Mouse (Mus musculus): Measurements from ENCODE around the gene Slc4a3. TPM values are rescaled to one million over a fixed set of nuclear protein-coding genes. Genes with fewer than 3 reads are reported as not detected.
A peak's percentile ranks its signal among the peaks of the same experiment; 100 is the strongest.

Slc4a3 gene
- polyA plus RNA-seq, 1 experiment from 2014 or later, result 12.0 TPM

- Histone ChIP-seq H3K36me3 (ENCODE audit: control insufficient read depth, insufficient read depth, low read length) (no peaks in the 10 kb centered on the region), H3K27ac (replicated peaks; ENCODE audit: low read depth, low read length) (no peak overlapping the region), H3K9ac (ENCODE audit: low read depth, low read length) (no peak overlapping the region), H3K27me3 (replicated peaks; ENCODE audit: control insufficient read depth, insufficient read depth, low read length) (no peaks in the 10 kb centered on the region), H3K4me2 (ENCODE audit: low read depth, low read length) (no peak overlapping the region), H3K9me3 (ENCODE audit: control insufficient read depth, low read length) (no peaks in the 10 kb centered on the region), H3K4me3 (ENCODE audit: low read depth, low read length) (no peak overlapping the region), H3K4me1 (ENCODE audit: control insufficient read depth, insufficient read depth, low read length) (no peaks in the 10 kb centered on the region)
- ATAC-seq (ENCODE audit: low read depth) (no peak), DNase-seq (ENCODE audit: low spot score) (no peak)
- WGBS, result 87% methylated on average over 7 of the region's 7 CpGs
These were observed 27.6 kb downstream of the Slc4a3 start for GRCm38 (mm10) chr1:75573715-75574114.

GRCm38 (mm10) chr1:75574476-75575310 lies 28.6 kb downstream of the Slc4a3 start:
- 79% methylated on average over 17 of the region's 17 CpGs for WGBS
- Histone ChIP-seq H3K9ac (ENCODE audit: low read depth, low read length) (no peak overlapping the region), H3K4me2 (ENCODE audit: low read depth, low read length) (no peak overlapping the region), H3K9me3 (ENCODE audit: control insufficient read depth, low read length) (no peaks in the 10 kb centered on the region), H3K4me1 (ENCODE audit: control insufficient read depth, insufficient read depth, low read length) (no peaks in the 10 kb centered on the region), H3K36me3 (ENCODE audit: control insufficient read depth, insufficient read depth, low read length) (no peaks in the 10 kb centered on the region), H3K4me3 (ENCODE audit: low read depth, low read length) (no peak overlapping the region), H3K27me3 (replicated peaks; ENCODE audit: control insufficient read depth, insufficient read depth, low read length) (no peaks in the 10 kb centered on the region), H3K27ac (replicated peaks; ENCODE audit: low read depth, low read length) (no peak overlapping the region)
- DNase-seq (ENCODE audit: low spot score) (no peak), ATAC-seq (ENCODE audit: low read depth) (no peak)

- H3K9ac ChIP-seq (ENCODE audit: low read depth, low read length), result no peak overlapping the region
- WGBS, result 18% methylated on average over 7 of the region's 7 CpGs
- H3K27me3 ChIP-seq (replicated peaks; ENCODE audit: control insufficient read depth, insufficient read depth, low read length), result no peaks in the 10 kb centered on the region
- ATAC-seq (ENCODE audit: low read depth) (no peak), DNase-seq (ENCODE audit: low spot score) (peak; percentile 51)
- no peak overlapping the region for H3K4me3 ChIP-seq (ENCODE audit: low read depth, low read length)
- peaks cover 6% of the 10 kb centered on the region; the same call in 1 of the 2 replicates for H3K4me1 ChIP-seq (ENCODE audit: control insufficient read depth, insufficient read depth, low read length)
- no peak overlapping the region for H3K27ac ChIP-seq (replicated peaks; ENCODE audit: low read depth, low read length)
- H3K4me2 ChIP-seq (ENCODE audit: low read depth, low read length), result 0 out of 2 replicates have a peak overlapping the region, but pooled peaks have one; percentile 4
- no peaks in the 10 kb centered on the region for H3K36me3 ChIP-seq (ENCODE audit: control insufficient read depth, insufficient read depth, low read length)
- H3K9me3 ChIP-seq (ENCODE audit: control insufficient read depth, low read length), result no peaks in the 10 kb centered on the region
These were observed 36.0 kb downstream of the Slc4a3 start for GRCm38 (mm10) chr1:75581936-75582624.

GRCm38 (mm10) chr1:75582625-75582956 lies 36.5 kb downstream of the Slc4a3 start:
- Histone ChIP-seq H3K9ac (ENCODE audit: low read depth, low read length) (no peak overlapping the region), H3K4me3 (ENCODE audit: low read depth, low read length) (no peak overlapping the region), H3K4me1 (ENCODE audit: control insufficient read depth, insufficient read depth, low read length) (peaks cover 6% of the 10 kb centered on the region; the same call in 1 of the 2 replicates), H3K27ac (replicated peaks; ENCODE audit: low read depth, low read length) (no peak overlapping the region), H3K4me2 (ENCODE audit: low read depth, low read length) (no peak overlapping the region), H3K27me3 (replicated peaks; ENCODE audit: control insufficient read depth, insufficient read depth, low read length) (no peaks in the 10 kb centered on the region), H3K9me3 (ENCODE audit: control insufficient read depth, low read length) (no peaks in the 10 kb centered on the region), H3K36me3 (ENCODE audit: control insufficient read depth, insufficient read depth, low read length) (no peaks in the 10 kb centered on the region)
- WGBS, result 70% methylated on average over 5 of the region's 5 CpGs
- DNase-seq (ENCODE audit: low spot score) (no peak), ATAC-seq (ENCODE audit: low read depth) (no peak)

- no peak overlapping the region for H3K9ac ChIP-seq (ENCODE audit: low read depth, low read length)
- H3K4me1 ChIP-seq (ENCODE audit: control insufficient read depth, insufficient read depth, low read length), result peaks cover 6% of the 10 kb centered on the region; the same call in 1 of the 2 replicates
- no peaks in the 10 kb centered on the region for H3K27me3 ChIP-seq (replicated peaks; ENCODE audit: control insufficient read depth, insufficient read depth, low read length)
- ATAC-seq (ENCODE audit: low read depth), result no peak
- H3K36me3 ChIP-seq (ENCODE audit: control insufficient read depth, insufficient read depth, low read length), result no peaks in the 10 kb centered on the region
- no peak overlapping the region for H3K27ac ChIP-seq (replicated peaks; ENCODE audit: low read depth, low read length)
- no peak overlapping the region for H3K4me2 ChIP-seq (ENCODE audit: low read depth, low read length)
- DNase-seq (ENCODE audit: low spot score), result no peak
- no peak overlapping the region for H3K4me3 ChIP-seq (ENCODE audit: low read depth, low read length)
- no peaks in the 10 kb centered on the region for H3K9me3 ChIP-seq (ENCODE audit: control insufficient read depth, low read length)
- WGBS, result 66% methylated on average over 10 of the region's 10 CpGs
These were observed 37.0 kb downstream of the Slc4a3 start for GRCm38 (mm10) chr1:75583034-75583433.

- WGBS, result 71% methylated on average over 3 of the region's 3 CpGs
- H3K9me3 ChIP-seq (ENCODE audit: control insufficient read depth, low read length), result no peaks in the 10 kb centered on the region
- no peaks in the 10 kb centered on the region for H3K27me3 ChIP-seq (replicated peaks; ENCODE audit: control insufficient read depth, insufficient read depth, low read length)
- ATAC-seq (ENCODE audit: low read depth) (no peak), DNase-seq (ENCODE audit: low spot score) (no peak)
- H3K27ac ChIP-seq (replicated peaks; ENCODE audit: low read depth, low read length), result no peak overlapping the region
- H3K36me3 ChIP-seq (ENCODE audit: control insufficient read depth, insufficient read depth, low read length), result no peaks in the 10 kb centered on the region
- H3K4me3 ChIP-seq (ENCODE audit: low read depth, low read length), result no peak overlapping the region
- H3K4me1 ChIP-seq (ENCODE audit: control insufficient read depth, insufficient read depth, low read length), result peaks cover 17% of the 10 kb centered on the region
- no peak overlapping the region for H3K4me2 ChIP-seq (ENCODE audit: low read depth, low read length)
- no peak overlapping the region for H3K9ac ChIP-seq (ENCODE audit: low read depth, low read length)
These were observed 40.7 kb downstream of the Slc4a3 start for GRCm38 (mm10) chr1:75586791-75587190.

GRCm38 (mm10) chr1:75587738-75588719 lies 42.0 kb downstream of the Slc4a3 start:
- Histone ChIP-seq H3K4me1 (ENCODE audit: control insufficient read depth, insufficient read depth, low read length) (peaks cover 17% of the 10 kb centered on the region), H3K36me3 (ENCODE audit: control insufficient read depth, insufficient read depth, low read length) (no peaks in the 10 kb centered on the region), H3K4me3 (ENCODE audit: low read depth, low read length) (no peak overlapping the region), H3K4me2 (ENCODE audit: low read depth, low read length) (no peak overlapping the region), H3K9ac (ENCODE audit: low read depth, low read length) (no peak overlapping the region), H3K27ac (replicated peaks; ENCODE audit: low read depth, low read length) (no peak overlapping the region), H3K27me3 (replicated peaks; ENCODE audit: control insufficient read depth, insufficient read depth, low read length) (no peaks in the 10 kb centered on the region), H3K9me3 (ENCODE audit: control insufficient read depth, low read length) (no peaks in the 10 kb centered on the region)
- 65% methylated on average over 12 of the region's 12 CpGs for WGBS
- DNase-seq (ENCODE audit: low spot score), result peak; percentile 56
- ATAC-seq (ENCODE audit: low read depth), result no peak

GRCm38 (mm10) chr1:75588874-75589273 lies 42.8 kb downstream of the Slc4a3 start:
- H3K4me1 ChIP-seq (ENCODE audit: control insufficient read depth, insufficient read depth, low read length), result peaks cover 17% of the 10 kb centered on the region
- WGBS, result 7% methylated on average over 7 of the region's 7 CpGs
- no peak overlapping the region for H3K4me2 ChIP-seq (ENCODE audit: low read depth, low read length)
- H3K36me3 ChIP-seq (ENCODE audit: control insufficient read depth, insufficient read depth, low read length), result no peaks in the 10 kb centered on the region
- H3K27ac ChIP-seq (replicated peaks; ENCODE audit: low read depth, low read length), result no peak overlapping the region; the same call in 1 of the 2 replicates
- no peak overlapping the region for H3K4me3 ChIP-seq (ENCODE audit: low read depth, low read length)
- H3K9ac ChIP-seq (ENCODE audit: low read depth, low read length), result 0 out of 2 replicates have a peak overlapping the region, but pooled peaks have one; percentile 1
- peak; percentile 91 for DNase-seq (ENCODE audit: low spot score)
- peak; percentile 86 for ATAC-seq (ENCODE audit: low read depth)
- no peaks in the 10 kb centered on the region for H3K27me3 ChIP-seq (replicated peaks; ENCODE audit: control insufficient read depth, insufficient read depth, low read length)
- no peaks in the 10 kb centered on the region for H3K9me3 ChIP-seq (ENCODE audit: control insufficient read depth, low read length)

Measured in embryonic facial prominence, embryonic 14.5 days (tissue).